Mouse (Mus musculus) frontal cortex, postnatal 10 days (tissue): ENCODE measurements around the gene Olfr1453.
"Not testable (repeated sequence)": the region's sequence is repeated elsewhere in the genome, so short reads cannot be mapped to it uniquely, and the experiment has no call there.

Experiments used
- DNase-seq, 2 experiments: peaks; one replicate each; pipeline ENCODE4 v3.0.0; 2022; ENCODE audit warnings: low spot score in 2 of 2, mixed read lengths in 1 of 2

Olfr1453 gene

DNA sequence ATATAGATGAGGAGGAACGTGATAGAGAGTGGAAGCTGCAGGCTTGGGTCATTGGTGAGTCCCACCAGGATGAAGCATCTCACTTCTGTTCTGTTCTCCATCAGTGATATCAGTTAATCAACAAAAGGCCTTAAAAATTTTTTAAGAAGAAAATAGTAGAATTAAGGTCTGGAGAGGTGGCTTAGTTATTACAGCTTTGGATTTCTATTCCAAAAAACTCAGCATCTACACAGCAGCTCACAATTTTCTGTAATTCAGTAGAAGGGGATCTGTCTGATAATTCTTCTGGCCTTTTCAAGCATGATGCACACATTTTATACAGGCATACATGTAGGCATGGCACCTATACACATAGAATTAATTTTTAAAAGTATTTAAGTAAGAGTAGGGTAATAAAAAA lies at the start of gene Olfr1453:
TSS of gene Olfr1453 (minus strand) at position 101 of the 400 bp plus-strand sequence.
- DNase-seq, result no peak

DNA sequence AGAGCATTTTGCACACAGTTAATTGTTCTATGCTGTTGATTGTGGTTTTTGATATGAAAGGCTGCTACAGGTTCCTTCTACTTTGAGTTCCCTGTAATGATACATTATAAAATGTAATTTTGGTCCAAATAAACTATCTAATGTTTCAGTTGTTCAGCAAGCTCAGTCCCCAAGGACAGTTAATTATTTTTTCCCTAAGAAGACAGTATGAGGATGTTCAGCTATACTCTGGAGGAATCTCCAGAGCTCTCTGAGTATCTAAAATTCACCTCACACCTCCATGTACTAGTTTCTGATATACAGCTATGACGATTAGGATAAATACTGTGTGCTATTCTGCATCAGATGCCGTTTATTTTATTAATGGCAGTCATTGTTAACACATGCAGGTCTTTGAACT lies 32.2 kb upstream of the Olfr1453 start, which contains the start of gene Olfr1454:
TSS of gene Olfr1454 (plus strand) at position 301 of the 400 bp plus-strand sequence.
- no peak for DNase-seq

DNA sequence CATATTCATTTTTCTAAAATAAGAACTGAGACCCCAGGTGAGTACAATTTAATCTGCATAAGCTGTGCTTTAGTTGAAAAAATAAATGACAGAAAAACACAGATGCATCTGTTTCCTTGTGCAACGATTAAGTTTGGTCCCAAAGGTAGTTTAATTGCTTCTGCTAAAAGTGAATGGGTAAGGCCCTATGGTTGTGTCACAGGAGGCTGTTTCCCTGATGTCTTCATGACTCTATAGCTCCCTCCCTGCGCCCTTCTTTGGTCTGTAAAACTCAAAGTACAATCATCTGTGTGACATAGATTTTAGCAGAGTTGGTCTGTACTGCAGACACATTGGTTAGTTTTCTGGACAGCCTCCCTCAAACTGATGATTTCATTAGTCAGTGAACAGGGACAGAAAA lies 33.4 kb downstream of the Olfr1453 start, which contains the start of gene Olfr1451:
TSS of gene Olfr1451 (plus strand) at position 301 of the 400 bp plus-strand sequence.
- DNase-seq, result no peak

DNA sequence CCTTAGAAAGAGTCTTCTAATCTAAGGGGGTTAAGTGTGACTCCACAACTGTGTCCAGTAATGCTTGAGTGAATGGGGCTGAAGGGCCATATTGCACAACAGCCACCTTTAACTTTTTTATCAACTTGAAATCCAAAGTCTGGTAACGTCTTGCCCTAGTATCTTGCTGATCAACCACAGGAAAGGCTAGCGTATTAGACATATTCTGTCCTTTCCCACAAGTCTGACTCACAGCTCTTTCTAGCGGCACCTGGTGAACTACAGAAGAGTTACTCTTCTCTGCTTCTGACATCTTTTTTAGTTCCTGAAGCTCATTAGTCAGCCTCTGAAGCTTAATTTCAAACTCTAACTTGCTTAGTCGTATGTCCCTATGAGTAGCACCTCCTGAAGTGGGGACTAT lies 35.8 kb downstream of the Olfr1453 start:
- not testable (repeated sequence) for DNase-seq
